Mouse (Mus musculus) lung, adult 2 months (tissue): Measurements from ENCODE around the gene Card11.

ENCODE experiments used
- CTCF ChIP-seq: fragments of 200-500 bp; IDR thresholded peaks from 2 replicates; pipeline ENCODE4 v1.5.1; 2011; ENCODE audit warnings: mild to moderate bottlenecking, low read length, control low read depth; ENCODE audit not compliant: insufficient read depth
- POLR2A ChIP-seq: fragments of 200-500 bp; IDR thresholded peaks from 2 replicates; pipeline ENCODE4 v1.6.1; 2011; ENCODE audit warnings: low read depth, mild to moderate bottlenecking, control low read depth, low read length, borderline replicate concordance; ENCODE audit errors: extremely low read depth

DNA sequence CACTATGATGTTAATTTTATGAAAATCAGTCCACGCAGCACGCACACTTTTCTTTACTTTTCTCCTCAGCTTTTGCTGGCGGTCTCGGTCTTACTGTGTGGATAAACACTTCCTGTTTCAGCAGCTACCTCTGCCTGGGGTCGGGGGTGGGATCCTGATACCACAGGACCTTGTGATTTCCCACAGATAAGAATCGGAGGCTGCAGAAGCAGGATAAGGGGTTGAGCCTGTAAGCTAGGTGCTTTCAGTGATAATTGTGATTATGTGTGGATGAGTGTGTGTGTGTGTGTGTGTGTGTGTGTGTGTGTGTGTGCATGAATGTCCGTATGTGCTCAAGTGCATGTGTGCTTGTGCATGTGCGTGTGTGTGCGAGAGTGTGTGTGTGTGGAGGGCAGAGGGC, 44.6 kb upstream of the Card11 start:
- no peak for TF ChIP-seq CTCF
- no peak for TF ChIP-seq POLR2A
